Mouse (Mus musculus) lung, embryonic 16.5 days (tissue): ENCODE data around the gene Kif3b. TPM values are rescaled to one million over a fixed set of nuclear protein-coding genes. Genes with fewer than 3 reads are reported as not detected.

ENCODE experiments used
- ATAC-seq: fragments of 200-750 bp; cut with Nextera tagmentation; 2 replicates; pipeline ENCODE4 v1.8.0; 2017; ENCODE audit warnings: low read depth, mild to moderate bottlenecking, moderate library complexity
- H3K27ac ChIP-seq: fragments of 300-500 bp; sonication (generic); 2 replicates; pipeline ENCODE4 v1.5.1; 2014; ENCODE audit warnings: mild to moderate bottlenecking, control low read depth, low read length
- H3K27me3 ChIP-seq: fragments of 300-500 bp; sonication (generic); 2 replicates; pipeline ENCODE4 v1.6.1; 2014; ENCODE audit warnings: low read depth, low read length, mixed read lengths; ENCODE audit not compliant: control insufficient read depth, insufficient read depth
- H3K36me3 ChIP-seq: fragments of 300-500 bp; sonication (generic); 2 replicates; pipeline ENCODE4 v1.6.1; 2014; ENCODE audit warnings: low read length; ENCODE audit not compliant: control insufficient read depth, insufficient read depth
- H3K4me1 ChIP-seq: fragments of 300-500 bp; sonication (generic); replicated peaks from 2 replicates; pipeline ENCODE4 v1.6.1; 2014; ENCODE audit warnings: low read length, mixed read lengths; ENCODE audit not compliant: control insufficient read depth, insufficient read depth
- H3K4me2 ChIP-seq: fragments of 300-500 bp; sonication (generic); 2 replicates; pipeline ENCODE4 v1.6.1; 2014; ENCODE audit warnings: low read depth, low read length, control low read depth
- H3K4me3 ChIP-seq: fragments of 300-500 bp; sonication (generic); 2 replicates; pipeline ENCODE4 v1.5.1; 2014; ENCODE audit warnings: mild to moderate bottlenecking, low read length, control low read depth
- H3K9ac ChIP-seq: fragments of 300-500 bp; sonication (generic); 2 replicates; pipeline ENCODE4 v1.6.1; 2014; ENCODE audit warnings: low read length, control low read depth
- H3K9me3 ChIP-seq: fragments of 300-500 bp; sonication (generic); 2 replicates; pipeline ENCODE4 v1.6.1; 2016; ENCODE audit warnings: low read length; ENCODE audit not compliant: control insufficient read depth
- WGBS: fragments of 180-500 bp; shearing (Covaris S2); extraction: QIAGEN DNeasy Blood & Tissue Kit; methylation state at CpG from one replicate; pipeline ENCODE4 v1.1.7; 2014; 5-methylcytosine and 5-hydroxymethylcytosine counted together
- polyA plus RNA-seq: library from polyadenylated mRNA; unstranded; fragments of >200 nt; fragmentation: Nextera tagmentation; extraction: Ambion mirVana; gene quantifications from 2 replicates; pipeline ENCODE4 v1.2.1, GENCODE M21; 2015

Kif3b gene
- polyA plus RNA-seq, 1 experiment from 2014 or later, result 7.1 TPM

DNA sequence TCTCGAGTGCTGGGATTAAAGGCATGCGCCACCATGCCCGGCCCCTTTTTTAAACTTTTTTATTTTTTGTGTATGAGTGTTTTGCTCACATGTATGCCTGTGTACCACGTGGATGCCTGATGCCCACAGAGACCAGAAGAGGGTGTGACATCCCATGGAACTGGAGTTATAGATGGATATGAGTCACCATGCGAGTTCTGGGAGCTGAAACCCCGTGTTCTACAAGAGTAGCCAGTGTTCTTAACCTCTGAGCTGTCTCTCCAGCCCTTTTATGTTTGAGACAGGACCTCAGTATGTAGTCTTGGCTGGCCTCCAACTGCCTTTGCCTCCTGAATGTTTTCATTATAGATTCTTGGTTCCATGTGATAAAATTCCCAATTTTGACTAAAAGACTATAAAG lies 19.0 kb downstream of the Kif3b start:
- Histone ChIP-seq H3K4me1 (no peaks in the 10 kb centered on the region), H3K4me2 (no peak overlapping the region), H3K27me3 (no peaks in the 10 kb centered on the region), H3K4me3 (no peak overlapping the region), H3K9ac (no peak overlapping the region), H3K27ac (no peak overlapping the region), H3K9me3 (no peaks in the 10 kb centered on the region), H3K36me3 (no peaks in the 10 kb centered on the region)
- ATAC-seq, result no peak
- WGBS, result 57% methylated on average over 6 of the region's 6 CpGs

DNA sequence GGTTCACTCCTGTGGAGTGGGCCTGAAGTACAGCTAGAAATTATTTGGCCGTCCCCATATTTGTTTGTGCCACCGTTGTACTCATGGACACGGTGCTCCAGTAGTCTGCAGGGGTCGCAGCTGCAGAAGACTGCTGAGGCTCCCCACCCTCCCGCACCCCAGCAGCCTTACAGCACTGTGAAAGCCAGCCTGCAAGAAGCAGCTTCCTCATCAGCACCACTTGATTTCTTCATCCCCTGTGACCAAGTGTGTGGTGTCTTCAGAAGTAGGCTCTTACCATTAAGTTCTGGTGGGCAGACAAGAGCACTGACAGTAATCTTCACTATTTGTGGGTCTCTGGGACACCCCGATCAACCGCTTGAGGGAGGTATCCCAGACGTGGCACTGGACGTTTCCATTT lies 21.7 kb downstream of the Kif3b start:
- Histone ChIP-seq H3K36me3 (peaks cover 6% of the 10 kb centered on the region), H3K27me3 (no peaks in the 10 kb centered on the region), H3K9me3 (no peaks in the 10 kb centered on the region), H3K4me2 (no peak overlapping the region), H3K4me1 (no peaks in the 10 kb centered on the region), H3K27ac (no peak overlapping the region), H3K4me3 (no peak overlapping the region), H3K9ac (no peak overlapping the region)
- ATAC-seq, result no peak
- 80% methylated on average over 9 of the region's 9 CpGs for WGBS

DNA sequence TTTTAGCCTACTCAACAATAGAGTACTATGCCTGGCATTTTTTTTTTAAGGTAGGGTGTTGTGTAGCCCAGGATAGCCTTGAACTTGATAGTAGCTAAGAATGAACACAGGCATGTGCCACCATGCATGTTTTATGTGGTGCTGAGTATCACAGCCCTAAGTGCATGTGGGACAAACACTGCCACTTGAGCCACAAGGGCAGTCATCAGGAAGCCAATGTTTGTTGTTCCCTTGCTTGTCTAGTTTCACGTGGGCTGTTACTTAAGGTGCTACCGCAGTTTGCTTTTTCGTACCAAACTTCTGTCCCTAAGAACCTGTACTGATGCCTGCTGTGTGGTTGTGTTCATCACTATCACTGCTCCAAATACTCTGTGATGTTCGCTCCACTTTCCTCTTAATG lies 27.2 kb downstream of the Kif3b start:
- Histone ChIP-seq H3K4me3 (no peak overlapping the region), H3K36me3 (peaks cover 7% of the 10 kb centered on the region), H3K9me3 (no peaks in the 10 kb centered on the region), H3K4me1 (no peaks in the 10 kb centered on the region), H3K4me2 (no peak overlapping the region), H3K9ac (no peak overlapping the region), H3K27me3 (no peaks in the 10 kb centered on the region), H3K27ac (no peak overlapping the region)
- WGBS, result 83% methylated on average over 4 of the region's 4 CpGs
- no peak for ATAC-seq

DNA sequence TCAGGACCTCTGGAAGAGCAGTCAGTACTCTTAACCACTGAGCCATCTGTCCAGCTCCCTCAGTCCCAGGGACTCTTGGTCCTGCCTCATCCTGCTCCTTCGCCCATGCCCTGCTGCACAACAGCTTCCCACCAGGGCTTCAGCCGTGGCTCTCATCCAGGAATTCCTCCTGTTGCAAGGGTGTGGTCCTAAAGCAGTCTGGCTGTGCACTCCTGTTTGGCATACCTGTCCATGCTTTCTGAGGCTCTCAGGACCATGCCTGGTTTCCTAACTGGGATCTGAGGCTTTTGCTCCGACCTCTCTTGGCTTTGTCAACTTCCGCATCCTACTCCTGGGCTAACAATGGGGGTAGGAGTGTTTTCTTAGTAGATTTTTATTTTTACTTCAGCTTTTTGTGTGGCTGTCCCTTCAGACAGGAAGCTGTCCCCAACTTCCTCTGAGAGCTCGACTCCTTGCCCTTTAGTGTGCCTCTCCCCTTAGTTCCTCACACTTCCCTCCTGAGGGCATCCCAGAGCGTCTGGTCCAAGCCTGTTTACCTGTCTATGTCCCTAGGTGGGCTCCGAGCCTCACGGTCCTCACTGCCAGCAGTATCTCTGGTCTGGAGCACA lies 27.9 kb downstream of the Kif3b start:
- no peaks in the 10 kb centered on the region for H3K27me3 ChIP-seq
- 59% methylated on average over 8 of the region's 8 CpGs for WGBS
- peak; percentile 36; the same call in 1 of the 2 replicates for ATAC-seq
- no peak overlapping the region; the same call in 1 of the 2 replicates for H3K9ac ChIP-seq
- no peaks in the 10 kb centered on the region for H3K4me1 ChIP-seq
- peaks cover 9% of the 10 kb centered on the region for H3K36me3 ChIP-seq
- no peaks in the 10 kb centered on the region for H3K9me3 ChIP-seq
- peak overlapping the region; percentile 34; the same call in 1 of the 2 replicates for H3K27ac ChIP-seq
- no peak overlapping the region for H3K4me2 ChIP-seq
- H3K4me3 ChIP-seq, result no peak overlapping the region

DNA sequence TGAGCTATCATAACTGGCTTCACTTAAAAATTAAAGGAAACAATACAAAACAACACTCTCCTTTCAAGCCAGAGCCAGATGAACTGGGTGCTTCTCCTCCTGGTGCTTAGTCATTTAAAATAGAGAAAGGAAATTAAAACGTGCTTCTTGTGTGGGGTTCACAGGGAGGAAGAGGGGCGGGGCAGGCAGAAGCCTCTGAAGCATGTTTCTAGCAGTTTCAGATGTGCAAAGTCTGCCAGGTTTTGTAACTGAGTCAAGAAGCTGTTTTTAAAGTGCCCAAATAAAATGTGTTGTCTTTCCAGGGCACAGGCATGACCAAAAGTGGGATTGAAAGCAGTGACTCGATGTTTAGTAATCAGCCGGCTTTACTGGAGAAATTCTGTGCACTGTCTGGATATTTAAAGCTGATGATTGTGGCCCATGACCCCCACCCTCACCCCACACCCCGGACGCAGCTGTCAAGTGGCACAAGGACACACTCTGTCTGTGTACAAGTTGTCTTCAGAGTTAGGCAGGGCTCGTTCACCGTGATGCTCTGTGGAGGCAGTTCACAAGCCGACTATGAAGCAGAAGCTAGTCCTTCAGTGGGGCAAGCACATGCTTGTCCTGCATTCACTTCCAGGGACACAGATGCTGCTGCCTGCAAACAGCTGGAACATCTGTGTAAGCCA lies 34.6 kb downstream of the Kif3b start:
- no peaks in the 10 kb centered on the region for H3K9me3 ChIP-seq
- no peaks in the 10 kb centered on the region for H3K4me1 ChIP-seq
- no peaks in the 10 kb centered on the region for H3K27me3 ChIP-seq
- no peak overlapping the region for H3K27ac ChIP-seq
- no peak overlapping the region for H3K9ac ChIP-seq
- no peak overlapping the region for H3K4me3 ChIP-seq
- H3K4me2 ChIP-seq, result no peak overlapping the region
- H3K36me3 ChIP-seq, result peaks cover 14% of the 10 kb centered on the region
- WGBS, result 67% methylated on average over 9 of the region's 9 CpGs
- ATAC-seq, result no peak

DNA sequence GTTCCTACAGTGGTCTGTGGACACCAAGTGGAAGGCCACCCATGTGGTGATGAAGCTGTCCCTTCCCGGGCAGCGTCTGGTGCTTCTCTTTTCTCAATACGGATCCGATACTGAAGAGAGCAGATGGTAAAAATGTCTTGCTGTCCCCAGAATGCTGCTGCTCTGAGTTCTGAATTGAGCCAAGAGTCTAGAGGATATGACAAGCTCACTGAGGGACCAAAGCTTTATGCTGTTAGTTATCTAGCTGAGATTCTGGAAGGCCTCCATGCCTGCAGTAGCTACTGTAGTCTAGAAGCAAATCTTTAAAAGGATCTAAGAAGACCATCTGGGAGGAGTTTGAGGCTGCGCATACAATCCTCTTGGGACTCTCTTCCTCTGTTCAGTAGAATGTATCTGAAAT lies 41.1 kb downstream of the Kif3b start:
- Histone ChIP-seq H3K9me3 (no peaks in the 10 kb centered on the region), H3K27ac (no peak overlapping the region), H3K4me3 (no peak overlapping the region), H3K27me3 (no peaks in the 10 kb centered on the region), H3K9ac (no peak overlapping the region), H3K4me2 (no peak overlapping the region), H3K36me3 (peaks cover 9% of the 10 kb centered on the region), H3K4me1 (no peaks in the 10 kb centered on the region)
- ATAC-seq, result no peak
- WGBS, result 95% methylated on average over 5 of the region's 5 CpGs

DNA sequence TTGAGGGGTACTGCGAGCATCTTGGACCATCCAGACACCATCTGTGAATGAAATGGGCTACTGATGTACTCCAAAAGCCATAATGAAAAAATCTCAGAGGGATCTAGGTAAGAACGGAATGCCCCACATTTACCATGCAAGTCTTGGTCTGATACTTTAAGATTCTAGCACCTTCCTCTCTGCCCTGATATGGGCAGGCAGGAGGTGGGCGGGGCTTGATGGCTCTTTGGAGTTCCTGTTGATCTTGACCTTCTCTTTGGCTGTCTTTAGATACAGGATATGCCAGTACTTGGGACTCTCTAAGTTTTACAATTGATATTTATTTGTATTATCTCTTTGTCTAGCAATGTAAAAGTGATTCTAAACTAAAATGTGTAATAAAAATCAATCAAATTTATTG lies 41.8 kb downstream of the Kif3b start:
- no peaks in the 10 kb centered on the region for H3K27me3 ChIP-seq
- peaks cover 9% of the 10 kb centered on the region for H3K36me3 ChIP-seq
- H3K9me3 ChIP-seq, result no peaks in the 10 kb centered on the region
- no peak for ATAC-seq
- no peak overlapping the region for H3K9ac ChIP-seq
- no peak overlapping the region for H3K4me2 ChIP-seq
- H3K4me1 ChIP-seq, result no peaks in the 10 kb centered on the region
- H3K27ac ChIP-seq, result no peak overlapping the region
- no peak overlapping the region for H3K4me3 ChIP-seq
- WGBS, result 86% methylated on average over 3 of the region's 3 CpGs

DNA sequence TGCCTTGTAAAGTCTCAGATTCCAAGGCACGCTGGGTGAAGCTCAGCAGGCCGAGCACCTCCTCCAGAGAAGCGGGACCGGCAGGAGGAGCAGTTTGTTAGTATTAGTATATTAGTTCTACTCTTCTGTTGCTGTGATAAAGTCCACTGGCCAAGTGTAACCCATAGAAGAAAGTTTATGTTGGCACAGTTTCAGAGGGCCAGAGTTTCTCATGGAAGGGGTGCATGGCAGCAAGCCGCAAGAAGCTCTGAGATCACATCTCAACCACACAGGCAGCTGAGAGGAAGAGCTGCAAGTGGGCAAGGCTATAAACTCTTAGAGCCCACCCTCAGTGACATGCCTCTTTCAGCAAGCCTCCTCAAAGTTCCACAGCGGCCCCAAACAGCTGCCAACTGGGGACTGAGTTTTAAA lies 42.6 kb downstream of the Kif3b start:
- Histone ChIP-seq H3K27ac (no peak overlapping the region), H3K4me2 (no peak overlapping the region), H3K4me3 (no peak overlapping the region), H3K9ac (no peak overlapping the region), H3K36me3 (peaks cover 9% of the 10 kb centered on the region), H3K4me1 (no peaks in the 10 kb centered on the region), H3K9me3 (no peaks in the 10 kb centered on the region), H3K27me3 (no peaks in the 10 kb centered on the region)
- peak; percentile 43 for ATAC-seq
- WGBS, result 62% methylated on average over 6 of the region's 6 CpGs

DNA sequence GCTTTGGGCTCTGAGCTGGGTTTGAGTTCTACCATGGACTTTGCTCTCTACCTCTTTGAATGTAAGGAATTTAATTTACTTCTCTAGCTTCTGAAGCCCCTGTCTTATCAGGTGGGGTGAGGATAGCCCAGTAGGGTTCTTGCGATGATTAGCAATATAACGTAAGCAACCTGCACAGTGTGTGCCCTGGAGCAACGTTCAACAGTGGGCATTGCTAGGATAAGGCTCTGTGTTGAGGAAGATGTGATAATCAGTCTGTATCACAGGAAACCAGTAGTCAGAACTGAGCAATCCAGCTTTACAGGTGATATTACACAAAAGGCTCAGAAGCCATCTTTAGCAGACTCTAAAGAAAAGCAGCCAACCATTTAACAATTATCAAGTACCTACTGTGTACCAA lies 43.1 kb downstream of the Kif3b start:
- Histone ChIP-seq H3K4me1 (no peaks in the 10 kb centered on the region), H3K36me3 (peaks cover 9% of the 10 kb centered on the region), H3K27ac (no peak overlapping the region), H3K9ac (no peak overlapping the region), H3K27me3 (no peaks in the 10 kb centered on the region), H3K9me3 (no peaks in the 10 kb centered on the region), H3K4me3 (no peak overlapping the region), H3K4me2 (no peak overlapping the region)
- WGBS, result 74% methylated on average over 3 of the region's 3 CpGs
- ATAC-seq, result no peak
